Mouse (Mus musculus): Measurements from ENCODE around the gene Hspa1b. TPM values are rescaled to one million over a fixed set of nuclear protein-coding genes. Genes with fewer than 3 reads are reported as not detected.

The Hspa1b gene
- polyA plus RNA-seq, 1 experiment from 2014 or later, result 0.16 TPM

DNA sequence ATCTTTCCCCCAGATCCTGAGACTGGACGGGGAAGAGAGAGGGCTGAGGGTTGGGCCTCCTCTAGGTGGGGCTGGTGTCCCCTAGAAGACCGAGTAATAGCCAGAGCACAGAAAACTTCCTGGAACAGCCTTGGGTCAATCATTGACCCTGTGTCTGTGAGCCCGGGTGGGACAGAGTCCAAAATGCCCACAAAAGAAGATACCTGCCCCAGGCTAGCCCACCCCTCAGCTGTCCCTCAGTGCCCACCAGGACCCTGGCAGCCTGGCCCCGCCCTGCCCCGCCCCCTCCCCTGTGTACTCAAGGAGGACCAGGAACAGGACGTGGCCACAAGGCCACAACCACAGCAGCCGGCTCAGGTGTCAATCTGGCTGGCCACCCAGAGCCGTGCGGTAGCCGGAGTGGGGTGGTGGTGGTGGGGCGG, 43.6 kb downstream of the Hspa1b start:
- H3K9me3 ChIP-seq (ENCODE audit: low read depth, low read length), result no peaks in the 10 kb centered on the region
- H3K27me3 ChIP-seq (ENCODE audit: insufficient read depth, low read length), result no peaks in the 10 kb centered on the region
- H3K4me3 ChIP-seq (ENCODE audit: low read depth, low read length), result no peak overlapping the region
- H3K27ac ChIP-seq (ENCODE audit: low read depth), result no peak overlapping the region
- ATAC-seq (ENCODE audit: insufficient read depth), result peak; percentile 62
- TF ChIP-seq CTCF (IDR thresholded peaks at IDR 0.05; ENCODE audit: low read depth), result peak; percentile 57
- no peak overlapping the region for H3K9ac ChIP-seq
- peak overlapping the region; percentile 30; the same call in 1 of the 2 replicates for H3K4me2 ChIP-seq
- peaks cover 38% of the 10 kb centered on the region for H3K36me3 ChIP-seq (ENCODE audit: insufficient read depth)
- peak; percentile 63 for DNase-seq
- H3K4me1 ChIP-seq (ENCODE audit: insufficient read depth), result no peaks in the 10 kb centered on the region
- 26% methylated on average over 11 of the region's 11 CpGs for WGBS

DNA sequence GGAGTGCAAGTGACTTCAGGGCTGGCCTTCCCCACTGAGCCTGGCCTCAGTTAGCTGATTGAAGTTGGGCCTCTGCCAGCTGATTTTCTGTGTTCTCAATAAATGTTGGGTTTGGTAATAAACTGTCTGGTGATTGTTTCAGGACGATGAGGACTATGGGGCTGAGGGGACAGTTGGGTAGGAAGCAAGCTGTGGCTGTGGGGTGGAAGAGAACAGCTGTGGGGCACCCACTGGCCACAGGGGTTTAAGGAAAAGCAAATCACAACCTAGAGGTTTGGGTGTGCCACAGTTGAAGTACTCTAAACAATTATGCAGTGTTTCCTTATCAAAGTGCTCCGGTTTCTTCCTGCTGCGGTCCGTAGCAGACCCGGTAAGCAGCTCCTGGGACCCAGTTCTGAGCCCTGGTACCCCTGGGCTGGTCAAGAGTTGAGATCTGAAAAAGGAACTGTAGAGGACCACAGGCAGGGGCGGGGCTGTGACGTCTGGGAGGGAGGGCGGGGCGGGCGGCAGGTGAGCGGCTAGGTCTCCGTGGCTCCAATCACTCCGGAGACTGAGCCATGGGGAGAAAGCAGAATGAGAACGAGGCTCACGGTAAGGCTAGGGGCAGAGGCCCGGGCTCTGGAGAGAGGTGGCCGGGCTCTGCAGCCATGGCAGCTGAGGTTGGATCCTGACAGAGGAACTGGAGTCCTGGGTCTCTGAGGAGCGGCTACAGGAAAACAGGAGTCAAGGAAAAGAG, 44.9 kb downstream of the Hspa1b start, which contains the start of gene Slc44a4:
TSS of gene Slc44a4 (plus strand) at position 537 of the 736 bp plus-strand sequence.
- 31% methylated on average over 18 of the region's 18 CpGs for WGBS
- Histone ChIP-seq H3K4me1 (ENCODE audit: insufficient read depth) (no peaks in the 10 kb centered on the region), H3K9ac (no peak within 1 kb of the TSS), H3K4me2 (peak within 1 kb of the TSS; percentile 25; the same call in 1 of the 2 replicates), H3K27me3 (ENCODE audit: insufficient read depth, low read length) (no peaks in the 10 kb centered on the region), H3K36me3 (ENCODE audit: insufficient read depth) (peaks cover 51% of the 10 kb centered on the region), H3K4me3 (ENCODE audit: low read depth, low read length) (no peak within 1 kb of the TSS), H3K9me3 (ENCODE audit: low read depth, low read length) (no peaks in the 10 kb centered on the region), H3K27ac (ENCODE audit: low read depth) (no peak within 1 kb of the TSS)
- no peak for TF ChIP-seq CTCF (IDR thresholded peaks at IDR 0.05; ENCODE audit: low read depth)
- DNase-seq (peak; percentile 25), ATAC-seq (ENCODE audit: insufficient read depth) (no peak)

DNA sequence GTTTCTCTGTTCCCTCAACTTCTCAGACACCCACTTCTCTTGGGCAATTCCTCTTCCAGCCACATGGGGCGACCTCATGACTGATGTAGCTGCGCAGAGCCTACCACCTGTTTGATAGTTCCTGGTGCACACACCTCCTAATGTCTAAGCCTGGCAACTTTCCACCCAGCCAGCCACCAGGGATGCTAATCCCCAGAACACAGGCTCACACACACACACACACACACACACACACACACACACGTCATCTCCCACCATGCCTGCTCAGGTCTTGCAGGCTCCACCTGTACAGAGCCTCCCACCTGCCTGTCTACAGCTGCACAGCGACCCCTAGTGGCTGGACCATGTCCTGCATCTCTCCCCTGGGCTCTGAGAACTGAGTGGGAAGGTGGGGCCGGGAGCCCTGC, 47.1 kb downstream of the Hspa1b start:
- H3K4me2 ChIP-seq, result no peak overlapping the region
- H3K9ac ChIP-seq, result no peak overlapping the region
- DNase-seq (peak; percentile 80), ATAC-seq (ENCODE audit: insufficient read depth) (peak; percentile 38)
- H3K4me3 ChIP-seq (ENCODE audit: low read depth, low read length), result no peak overlapping the region
- no peaks in the 10 kb centered on the region for H3K27me3 ChIP-seq (ENCODE audit: insufficient read depth, low read length)
- no peaks in the 10 kb centered on the region for H3K9me3 ChIP-seq (ENCODE audit: low read depth, low read length)
- H3K36me3 ChIP-seq (ENCODE audit: insufficient read depth), result peaks cover 73% of the 10 kb centered on the region
- H3K4me1 ChIP-seq (ENCODE audit: insufficient read depth), result no peaks in the 10 kb centered on the region
- peak; percentile 96 for TF ChIP-seq CTCF (IDR thresholded peaks at IDR 0.05; ENCODE audit: low read depth)
- H3K27ac ChIP-seq (ENCODE audit: low read depth), result no peak overlapping the region
- WGBS, result 35% methylated on average over 5 of the region's 5 CpGs

DNA sequence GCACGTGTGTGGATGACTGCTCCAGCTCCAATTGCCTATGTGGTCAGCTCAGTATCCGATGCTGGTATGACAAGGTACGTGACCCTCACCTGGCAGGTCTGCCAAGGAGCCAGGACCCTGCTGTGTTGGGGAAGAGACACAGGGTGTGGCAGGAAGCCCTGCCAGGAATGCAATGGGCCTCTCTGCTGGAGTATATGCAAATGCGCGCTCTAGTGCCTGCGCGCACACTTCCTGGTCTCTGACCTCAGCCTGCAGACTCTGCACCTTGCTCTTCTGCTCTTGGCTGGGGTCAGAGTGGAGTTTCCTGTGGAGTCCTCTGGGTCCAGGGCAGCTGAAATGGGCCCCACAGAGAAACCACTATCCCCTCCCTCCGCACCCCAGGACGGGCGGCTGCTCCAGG, 48.1 kb downstream of the Hspa1b start:
- no peak for TF ChIP-seq CTCF (IDR thresholded peaks at IDR 0.05; ENCODE audit: low read depth)
- 85% methylated on average over 10 of the region's 10 CpGs for WGBS
- ATAC-seq (ENCODE audit: insufficient read depth) (no peak), DNase-seq (no peak)
- peaks cover 82% of the 10 kb centered on the region for H3K36me3 ChIP-seq (ENCODE audit: insufficient read depth)
- H3K9ac ChIP-seq, result no peak overlapping the region
- no peak overlapping the region for H3K27ac ChIP-seq (ENCODE audit: low read depth)
- no peaks in the 10 kb centered on the region for H3K9me3 ChIP-seq (ENCODE audit: low read depth, low read length)
- no peak overlapping the region for H3K4me2 ChIP-seq
- H3K4me3 ChIP-seq (ENCODE audit: low read depth, low read length), result no peak overlapping the region
- no peaks in the 10 kb centered on the region for H3K4me1 ChIP-seq (ENCODE audit: insufficient read depth)
- no peaks in the 10 kb centered on the region for H3K27me3 ChIP-seq (ENCODE audit: insufficient read depth, low read length)

Other genes starting within 250 kb of the Hspa1b start
- gene C4b, start 215.4 kb downstream of the Hspa1b start, polyA plus RNA-seq (2014; fragmentation: Nextera tagmentation; extraction: Ambion mirVana), result not detected in 2 replicates
- gene Cyp21a1, start 154.7 kb downstream of the Hspa1b start, polyA plus RNA-seq (2014; fragmentation: Nextera tagmentation; extraction: Ambion mirVana), result not detected in 2 replicates
- gene Stk19, start 122.3 kb downstream of the Hspa1b start, polyA plus RNA-seq (2014; fragmentation: Nextera tagmentation; extraction: Ambion mirVana), result 22.2 and 25.0 TPM in 2 replicates
- 56.0 and 71.5 TPM in 2 replicates for gene Dxo, start 122.2 kb downstream of the Hspa1b start, polyA plus RNA-seq (2014; fragmentation: Nextera tagmentation; extraction: Ambion mirVana)
- 44.6 and 50.3 TPM in 2 replicates for gene Skiv2l, start 109.0 kb downstream of the Hspa1b start, polyA plus RNA-seq (2014; fragmentation: Nextera tagmentation; extraction: Ambion mirVana)
- gene Nelfe, start 108.8 kb downstream of the Hspa1b start, polyA plus RNA-seq (2014; fragmentation: Nextera tagmentation; extraction: Ambion mirVana), result 110 and 115 TPM in 2 replicates
- gene Cfb, start 96.7 kb downstream of the Hspa1b start, polyA plus RNA-seq (2014; fragmentation: Nextera tagmentation; extraction: Ambion mirVana), result 1.8 and 2.5 TPM in 2 replicates
- gene Zbtb12, start 79.8 kb downstream of the Hspa1b start, polyA plus RNA-seq (2014; fragmentation: Nextera tagmentation; extraction: Ambion mirVana), result 0.81 and 1.2 TPM in 2 replicates
- gene Gm20547, start 77.2 kb downstream of the Hspa1b start, polyA plus RNA-seq (2014; fragmentation: Nextera tagmentation; extraction: Ambion mirVana), result not detected in 2 replicates
- gene C2, start 61.0 kb downstream of the Hspa1b start, polyA plus RNA-seq (2014; fragmentation: Nextera tagmentation; extraction: Ambion mirVana), result 1.3 and 1.4 TPM in 2 replicates
- 64.1 and 71.0 TPM in 2 replicates for gene Ehmt2, start 60.8 kb downstream of the Hspa1b start, polyA plus RNA-seq (2014; fragmentation: Nextera tagmentation; extraction: Ambion mirVana)
- 0.42 and 0.55 TPM in 2 replicates for gene Slc44a4, start 44.8 kb downstream of the Hspa1b start, polyA plus RNA-seq (2014; fragmentation: Nextera tagmentation; extraction: Ambion mirVana)
- gene Neu1, start 28.0 kb downstream of the Hspa1b start, polyA plus RNA-seq (2014; fragmentation: Nextera tagmentation; extraction: Ambion mirVana), result 10.6 and 11.6 TPM in 2 replicates
- 1.3 TPM in 1 of 2 replicates, not detected in the other for gene Gm20481, start 10.7 kb upstream of the Hspa1b start, polyA plus RNA-seq (2014; fragmentation: Nextera tagmentation; extraction: Ambion mirVana)
- gene Hspa1a, start 12.9 kb upstream of the Hspa1b start, polyA plus RNA-seq (2014; fragmentation: Nextera tagmentation; extraction: Ambion mirVana), result 2.0 and 2.1 TPM in 2 replicates
- gene Hspa1l, start 13.5 kb upstream of the Hspa1b start, polyA plus RNA-seq (2014; fragmentation: Nextera tagmentation; extraction: Ambion mirVana), result 0.83 and 1.1 TPM in 2 replicates
- gene Lsm2, start 22.6 kb upstream of the Hspa1b start, polyA plus RNA-seq (2014; fragmentation: Nextera tagmentation; extraction: Ambion mirVana), result 241 and 265 TPM in 2 replicates
- gene Vars, start 41.7 kb upstream of the Hspa1b start, polyA plus RNA-seq (2014; fragmentation: Nextera tagmentation; extraction: Ambion mirVana), result 135 and 161 TPM in 2 replicates
- gene Vwa7, start 57.3 kb upstream of the Hspa1b start, polyA plus RNA-seq (2014; fragmentation: Nextera tagmentation; extraction: Ambion mirVana), result 0.11 and 0.47 TPM in 2 replicates
- 16.1 and 17.2 TPM in 2 replicates for gene Sapcd1, start 68.8 kb upstream of the Hspa1b start, polyA plus RNA-seq (2014; fragmentation: Nextera tagmentation; extraction: Ambion mirVana)
- gene Msh5, start 87.5 kb upstream of the Hspa1b start, polyA plus RNA-seq (2014; fragmentation: Nextera tagmentation; extraction: Ambion mirVana), result 4.2 and 4.6 TPM in 2 replicates
- 67.1 and 73.6 TPM in 2 replicates for gene Clic1, start 90.7 kb upstream of the Hspa1b start, polyA plus RNA-seq (2014; fragmentation: Nextera tagmentation; extraction: Ambion mirVana)
- 319 and 338 TPM in 2 replicates for gene Ddah2, start 99.8 kb upstream of the Hspa1b start, polyA plus RNA-seq (2014; fragmentation: Nextera tagmentation; extraction: Ambion mirVana)
- 0.38 TPM in 1 of 2 replicates, not detected in the other for gene Ly6g6c, start 106.2 kb upstream of the Hspa1b start, polyA plus RNA-seq (2014; fragmentation: Nextera tagmentation; extraction: Ambion mirVana)
- gene Mpig6b, start 106.9 kb upstream of the Hspa1b start, polyA plus RNA-seq (2014; fragmentation: Nextera tagmentation; extraction: Ambion mirVana), result 0.95 and 1.4 TPM in 2 replicates
- 0.39 and 0.43 TPM in 2 replicates for gene Ly6g6e, start 117.7 kb upstream of the Hspa1b start, polyA plus RNA-seq (2014; fragmentation: Nextera tagmentation; extraction: Ambion mirVana)
- 2.7 and 4.0 TPM in 2 replicates for gene Ly6g6d, start 118.8 kb upstream of the Hspa1b start, polyA plus RNA-seq (2014; fragmentation: Nextera tagmentation; extraction: Ambion mirVana)
- 0.49 and 0.96 TPM in 2 replicates for gene Ly6g6f, start 126.4 kb upstream of the Hspa1b start, polyA plus RNA-seq (2014; fragmentation: Nextera tagmentation; extraction: Ambion mirVana)
- gene Abhd16a, start 130.0 kb upstream of the Hspa1b start, polyA plus RNA-seq (2014; fragmentation: Nextera tagmentation; extraction: Ambion mirVana), result 79.7 and 80.9 TPM in 2 replicates
- gene Ly6g5c, start 149.0 kb upstream of the Hspa1b start, polyA plus RNA-seq (2014; fragmentation: Nextera tagmentation; extraction: Ambion mirVana), result not detected in 2 replicates
- gene Ly6g5b, start 156.2 kb upstream of the Hspa1b start, polyA plus RNA-seq (2014; fragmentation: Nextera tagmentation; extraction: Ambion mirVana), result 1.1 TPM in 2 replicates
- 18.3 and 19.0 TPM in 2 replicates for gene Gpank1, start 162.2 kb upstream of the Hspa1b start, polyA plus RNA-seq (2014; fragmentation: Nextera tagmentation; extraction: Ambion mirVana)
- 288 and 291 TPM in 2 replicates for gene Csnk2b, start 162.8 kb upstream of the Hspa1b start, polyA plus RNA-seq (2014; fragmentation: Nextera tagmentation; extraction: Ambion mirVana)
- 6.8 and 7.6 TPM in 2 replicates for gene D17H6S53E, start 167.1 kb upstream of the Hspa1b start, polyA plus RNA-seq (2014; fragmentation: Nextera tagmentation; extraction: Ambion mirVana)
- gene Apom, start 172.8 kb upstream of the Hspa1b start, polyA plus RNA-seq (2014; fragmentation: Nextera tagmentation; extraction: Ambion mirVana), result 0.31 and 0.67 TPM in 2 replicates
- 65.9 and 69.1 TPM in 2 replicates for gene Bag6, start 175.9 kb upstream of the Hspa1b start, polyA plus RNA-seq (2014; fragmentation: Nextera tagmentation; extraction: Ambion mirVana)
- 210 and 238 TPM in 2 replicates for gene Prrc2a, start 205.7 kb upstream of the Hspa1b start, polyA plus RNA-seq (2014; fragmentation: Nextera tagmentation; extraction: Ambion mirVana)
- 6.0 and 11.9 TPM in 2 replicates for gene Aif1, start 216.8 kb upstream of the Hspa1b start, polyA plus RNA-seq (2014; fragmentation: Nextera tagmentation; extraction: Ambion mirVana)
- 11.6 and 14.1 TPM in 2 replicates for gene Lst1, start 229.2 kb upstream of the Hspa1b start, polyA plus RNA-seq (2014; fragmentation: Nextera tagmentation; extraction: Ambion mirVana)
- 0.43 TPM in 1 of 2 replicates, not detected in the other for gene Ltb, start 235.2 kb upstream of the Hspa1b start, polyA plus RNA-seq (2014; fragmentation: Nextera tagmentation; extraction: Ambion mirVana)
- gene Tnf, start 242.8 kb upstream of the Hspa1b start, polyA plus RNA-seq (2014; fragmentation: Nextera tagmentation; extraction: Ambion mirVana), result 0.12 and 0.21 TPM in 2 replicates
- 0.26 TPM in 1 of 2 replicates, not detected in the other for gene Lta, start 246.1 kb upstream of the Hspa1b start, polyA plus RNA-seq (2014; fragmentation: Nextera tagmentation; extraction: Ambion mirVana)